Mouse (Mus musculus) kidney, embryonic 16.5 days (tissue): ENCODE data around the gene Pgpep1. TPM values are rescaled to one million over a fixed set of nuclear protein-coding genes. Genes with fewer than 3 reads are reported as not detected.

Experiments used
- ATAC-seq: fragments of 200-750 bp; cut with Nextera tagmentation; 2 replicates; pipeline ENCODE4 v1.8.0; 2017; ENCODE audit warnings: moderate TSS enrichment; ENCODE audit not compliant: low FRiP score, low TSS enrichment
- H3K27ac ChIP-seq: fragments of 300-500 bp; sonication (generic); 2 replicates; pipeline ENCODE4 v1.5.1; 2014; ENCODE audit warnings: low read length
- H3K27me3 ChIP-seq: fragments of 300-500 bp; sonication (generic); 2 replicates; pipeline ENCODE4 v1.6.1; 2014; ENCODE audit warnings: low read length, control low read depth, mixed read lengths; ENCODE audit not compliant: insufficient read depth
- H3K36me3 ChIP-seq: fragments of 300-500 bp; sonication (generic); 2 replicates; pipeline ENCODE4 v1.6.1; 2014; ENCODE audit warnings: low read length, control low read depth, mixed read lengths; ENCODE audit not compliant: insufficient read depth
- H3K4me1 ChIP-seq: fragments of 300-500 bp; sonication (generic); 2 replicates; pipeline ENCODE4 v1.6.1; 2014; ENCODE audit warnings: low read length, control low read depth, mixed read lengths; ENCODE audit not compliant: insufficient read depth
- H3K4me2 ChIP-seq: fragments of 300-500 bp; sonication (generic); replicated peaks from 2 replicates; pipeline ENCODE4 v1.6.1; 2014; ENCODE audit warnings: low read depth, low read length
- H3K4me3 ChIP-seq: fragments of 300-500 bp; sonication (generic); 2 replicates; pipeline ENCODE4 v1.5.1; 2014; ENCODE audit warnings: mild to moderate bottlenecking, low read length
- H3K9ac ChIP-seq: fragments of 300-500 bp; sonication (generic); replicated peaks from 2 replicates; pipeline ENCODE4 v1.6.1; 2014; ENCODE audit warnings: low read length
- H3K9me3 ChIP-seq: fragments of 300-500 bp; sonication (generic); 2 replicates; pipeline ENCODE4 v1.6.1; 2016; ENCODE audit warnings: low read length, control low read depth
- WGBS: fragments of 180-500 bp; shearing (Covaris S2); extraction: QIAGEN DNeasy Blood & Tissue Kit; methylation state at CpG from one replicate; pipeline ENCODE4 v1.1.7; 2014; 5-methylcytosine and 5-hydroxymethylcytosine counted together
- polyA plus RNA-seq: library from polyadenylated mRNA; unstranded; fragments of >200 nt; fragmentation: Nextera tagmentation; extraction: Ambion mirVana; gene quantifications from 2 replicates; pipeline ENCODE4 v1.2.1, GENCODE M21; 2015

Pgpep1 gene
- polyA plus RNA-seq, 1 experiment from 2014 or later = 88.5 TPM

DNA sequence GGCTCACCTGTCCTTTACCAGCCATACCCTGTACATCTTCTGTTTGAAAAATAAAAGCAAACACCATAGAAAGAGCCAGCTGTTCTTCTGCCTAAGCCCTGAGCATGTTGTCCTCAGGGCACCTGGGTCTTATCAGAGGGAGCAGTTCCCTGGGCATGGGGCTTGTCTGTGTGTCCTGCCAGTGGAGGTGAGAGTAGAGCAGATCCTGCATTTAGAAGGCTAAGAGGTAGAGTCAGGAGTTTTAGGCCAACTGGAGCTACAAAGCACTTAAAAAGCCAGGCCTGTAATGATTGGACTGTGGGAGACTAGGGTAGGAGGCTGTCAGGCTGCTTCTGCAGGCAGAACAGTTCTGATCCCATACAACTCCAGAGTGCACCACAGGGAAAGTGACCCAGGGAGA, 18.5 kb upstream of the Pgpep1 start:
- H3K36me3 ChIP-seq = peaks cover 6% of the 10 kb centered on the region
- no peak overlapping the region for H3K9ac ChIP-seq
- no peak overlapping the region for H3K4me3 ChIP-seq
- H3K4me2 ChIP-seq = no peak overlapping the region
- H3K9me3 ChIP-seq = no peaks in the 10 kb centered on the region
- H3K4me1 ChIP-seq = peaks cover 35% of the 10 kb centered on the region
- H3K27me3 ChIP-seq = no peaks in the 10 kb centered on the region
- no peak for ATAC-seq
- H3K27ac ChIP-seq = no peak overlapping the region

DNA sequence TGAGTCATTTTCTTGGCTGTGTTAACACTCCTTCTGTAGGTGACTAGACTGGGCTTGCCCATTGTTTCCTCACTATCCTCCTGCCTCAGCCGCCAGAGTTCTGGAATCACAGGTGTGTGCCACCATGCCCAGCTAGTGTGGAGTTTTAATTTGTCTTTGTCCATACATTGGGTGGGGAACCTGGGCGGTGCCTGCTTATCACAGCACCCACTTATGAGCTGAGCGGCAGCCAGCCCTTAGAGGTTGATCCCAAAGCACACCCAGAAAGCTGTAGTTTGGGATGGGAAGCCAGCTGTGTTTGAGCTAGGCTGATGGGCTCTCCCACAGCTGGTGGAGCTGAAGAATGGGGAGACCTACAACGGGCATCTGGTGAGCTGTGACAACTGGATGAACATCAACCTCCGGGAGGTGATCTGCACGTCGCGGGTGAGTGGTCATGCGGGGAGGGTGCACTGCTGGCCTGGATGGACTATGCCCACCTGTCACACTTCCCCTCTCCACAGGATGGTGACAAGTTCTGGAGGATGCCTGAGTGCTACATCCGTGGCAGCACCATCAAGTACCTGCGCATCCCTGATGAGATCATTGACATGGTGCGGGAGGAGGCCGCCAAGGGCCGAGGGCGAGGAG, 17.4 kb upstream of the Pgpep1 start:
- peaks cover 6% of the 10 kb centered on the region for H3K36me3 ChIP-seq
- 76% methylated on average over 15 of the region's 15 CpGs for WGBS

DNA sequence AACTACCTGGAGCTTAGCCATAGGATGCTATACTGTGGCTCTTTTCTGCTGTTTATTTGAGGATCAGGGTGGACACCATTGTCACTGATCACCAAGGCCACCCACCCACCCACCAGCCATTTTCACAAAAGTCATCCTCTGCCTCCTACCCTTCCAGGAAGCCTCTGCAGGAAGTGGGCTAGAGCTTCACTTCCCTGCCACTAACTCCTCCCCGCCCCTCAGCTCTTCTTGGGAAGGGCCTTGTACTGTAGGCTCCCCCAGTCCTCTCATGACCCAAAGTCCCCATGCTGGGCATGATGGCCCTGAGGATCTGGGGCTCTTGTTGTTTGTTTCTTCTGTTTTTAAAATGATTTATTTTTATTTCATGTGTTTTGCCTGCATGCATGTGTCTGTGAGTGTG, 15.1 kb upstream of the Pgpep1 start:
- no peak overlapping the region for H3K4me2 ChIP-seq
- H3K9me3 ChIP-seq = no peaks in the 10 kb centered on the region
- 84% methylated on average over 1 of the region's 1 CpGs for WGBS
- peaks cover 6% of the 10 kb centered on the region for H3K36me3 ChIP-seq
- H3K4me1 ChIP-seq = peaks cover 46% of the 10 kb centered on the region
- no peaks in the 10 kb centered on the region for H3K27me3 ChIP-seq
- H3K4me3 ChIP-seq = no peak overlapping the region
- H3K9ac ChIP-seq = no peak overlapping the region
- H3K27ac ChIP-seq = peak overlapping the region; percentile 91
- no peak for ATAC-seq

More for the DNA sequence above, 17.4 kb upstream of the Pgpep1 start:
- H3K27ac ChIP-seq = peak overlapping the region; percentile 5; the same call in 1 of the 2 replicates
- H3K9ac ChIP-seq = 0 out of 2 replicates have a peak overlapping the region, but pooled peaks have one; percentile 10
- H3K27me3 ChIP-seq = no peaks in the 10 kb centered on the region
- no peaks in the 10 kb centered on the region for H3K9me3 ChIP-seq
- no peak overlapping the region for H3K4me3 ChIP-seq
- H3K4me1 ChIP-seq = peaks cover 37% of the 10 kb centered on the region
- H3K4me2 ChIP-seq = no peak overlapping the region
- ATAC-seq = no peak

DNA sequence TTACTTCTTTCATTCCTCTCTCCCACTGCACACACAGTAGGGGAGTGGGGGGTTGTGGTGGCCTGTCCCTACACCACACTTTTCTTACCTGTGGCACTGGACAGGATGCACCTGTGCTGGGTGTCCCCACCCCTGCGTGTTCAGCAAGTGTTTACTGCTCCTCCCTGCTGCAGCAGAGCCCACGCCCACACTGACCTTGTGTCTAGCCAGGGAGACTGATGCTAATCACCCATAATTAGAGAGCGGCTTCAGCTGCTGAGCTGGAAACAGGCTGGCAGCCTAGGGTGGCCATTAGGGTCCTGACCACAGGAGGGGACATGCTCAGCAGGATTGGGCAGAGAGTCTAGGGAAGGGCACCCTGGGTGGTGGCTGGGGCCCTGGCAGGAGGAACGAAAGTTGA, 14.5 kb upstream of the Pgpep1 start:
- Histone ChIP-seq H3K27ac (peak overlapping the region; percentile 91), H3K9me3 (no peaks in the 10 kb centered on the region), H3K27me3 (no peaks in the 10 kb centered on the region), H3K4me2 (no peak overlapping the region), H3K36me3 (peaks cover 6% of the 10 kb centered on the region), H3K4me1 (peaks cover 46% of the 10 kb centered on the region), H3K4me3 (no peak overlapping the region), H3K9ac (peak overlapping the region; percentile 68)
- WGBS = 62% methylated on average over 4 of the region's 4 CpGs
- no peak for ATAC-seq

DNA sequence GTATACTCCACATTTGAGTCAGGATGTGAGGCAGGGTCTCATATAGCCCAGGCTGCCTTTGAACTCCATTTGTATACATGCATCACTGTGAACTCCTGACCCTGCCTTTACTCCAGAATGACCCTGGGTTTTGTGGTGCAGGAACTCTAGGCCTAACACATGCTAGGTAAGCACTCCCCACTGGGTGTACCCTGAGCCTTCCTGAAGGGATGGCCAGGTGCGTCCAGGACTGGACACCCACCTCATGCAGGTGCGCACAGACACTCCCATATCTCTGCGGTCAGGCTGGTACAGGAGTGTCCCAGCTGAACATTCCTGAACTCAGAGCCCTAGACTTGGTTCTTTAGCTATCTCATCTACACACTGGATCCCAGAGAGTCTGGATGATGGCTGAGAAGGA, 13.9 kb upstream of the Pgpep1 start:
- peaks cover 46% of the 10 kb centered on the region for H3K4me1 ChIP-seq
- H3K9ac ChIP-seq = peak overlapping the region; percentile 68

DNA sequence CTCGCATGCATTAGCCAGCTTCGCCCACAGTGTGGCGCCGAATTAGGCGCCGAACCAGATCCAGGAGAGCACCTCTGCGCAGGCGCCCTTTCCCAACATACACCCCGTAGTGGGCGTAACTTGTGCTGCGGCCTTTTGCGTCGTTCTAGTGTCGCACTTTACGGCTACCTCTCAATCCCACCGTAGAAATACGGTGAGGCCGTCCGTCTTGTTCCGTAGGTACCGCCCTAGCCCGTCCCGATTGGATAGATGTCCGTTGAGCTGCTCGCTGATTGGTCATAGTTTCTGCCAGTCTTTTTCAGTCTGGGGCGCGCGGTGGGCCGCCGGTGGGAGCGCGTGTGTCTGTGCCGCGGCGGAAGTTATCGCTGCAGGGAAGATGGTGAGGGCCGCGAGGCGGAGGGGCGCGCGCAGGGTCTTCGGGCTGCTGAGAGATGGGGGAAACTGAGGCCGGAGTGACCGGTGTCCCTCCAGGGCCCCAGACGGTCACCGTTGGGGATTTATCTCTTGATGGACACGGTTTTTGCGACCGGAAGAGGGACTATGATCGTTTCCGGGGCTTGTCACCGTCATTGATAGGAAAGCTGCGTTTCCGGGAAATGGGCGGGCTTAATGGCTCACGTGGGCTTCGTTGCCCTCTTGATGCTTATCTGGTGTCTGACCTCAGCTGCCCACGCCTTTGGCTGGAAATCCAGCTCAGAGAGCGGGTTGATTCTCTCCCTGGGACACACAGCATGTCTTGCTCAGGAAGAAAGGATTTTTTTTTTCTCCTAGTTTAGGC, 13.1 kb upstream of the Pgpep1 start, which contains the start of gene Lsm4:
TSS of gene Lsm4 (plus strand) at position 170 of the 778 bp plus-strand sequence.
- WGBS = under 1% methylated on average over 60 of the region's 60 CpGs
- Histone ChIP-seq H3K36me3 (peaks cover 4% of the 10 kb centered on the region), H3K4me1 (peaks cover 46% of the 10 kb centered on the region), H3K9ac (peak within 1 kb of the TSS; percentile 74), H3K4me3 (peak within 1 kb of the TSS; percentile 61), H3K27ac (peak within 1 kb of the TSS; percentile 91), H3K27me3 (no peaks in the 10 kb centered on the region), H3K9me3 (no peaks in the 10 kb centered on the region), H3K4me2 (peak within 1 kb of the TSS; percentile 72)
- ATAC-seq = peak; percentile 97

More for the DNA sequence above, 13.9 kb upstream of the Pgpep1 start:
- WGBS = 83% methylated on average over 3 of the region's 3 CpGs
- peak; percentile 11; the same call in 1 of the 2 replicates for ATAC-seq
- Histone ChIP-seq H3K27me3 (no peaks in the 10 kb centered on the region), H3K4me3 (peak overlapping the region; percentile 61), H3K27ac (peak overlapping the region; percentile 91), H3K4me2 (peak overlapping the region; percentile 72), H3K9me3 (no peaks in the 10 kb centered on the region), H3K36me3 (peaks cover 6% of the 10 kb centered on the region)

DNA sequence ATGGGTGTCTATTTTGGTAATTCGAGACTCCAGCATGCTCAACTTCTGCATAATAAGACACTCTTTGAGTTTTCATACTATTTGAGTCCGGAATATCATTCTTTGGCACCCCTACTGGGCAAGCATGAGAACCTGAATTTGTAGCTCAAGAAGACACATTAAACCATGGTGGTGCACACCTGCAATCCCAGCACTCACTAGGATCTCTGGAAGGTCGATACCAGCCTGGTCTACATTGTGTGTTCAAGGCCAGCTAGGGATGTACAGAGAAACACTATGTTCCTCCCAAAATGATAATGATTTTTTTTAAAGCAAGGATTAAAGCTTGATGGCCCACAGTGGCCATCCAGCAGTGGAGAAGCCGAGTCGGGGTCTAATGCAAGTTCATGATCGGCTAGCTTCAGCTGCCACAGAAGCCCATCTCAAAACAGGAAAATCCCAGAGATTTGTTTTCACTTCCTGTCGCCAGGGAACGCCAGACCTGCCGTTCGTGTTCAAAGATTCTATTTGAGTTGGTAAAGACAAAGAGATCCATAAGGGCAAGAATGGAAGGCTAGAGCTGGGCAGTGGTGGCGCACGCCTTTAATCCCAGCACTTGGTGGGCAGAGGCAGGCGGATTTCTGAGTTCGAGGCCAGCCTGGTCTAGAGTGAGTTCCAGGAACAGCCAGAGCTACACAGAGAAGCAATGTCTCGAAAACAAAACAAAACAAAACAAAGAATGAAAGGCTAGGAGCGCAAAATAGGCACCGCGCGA, 12.3 kb upstream of the Pgpep1 start:
- no peaks in the 10 kb centered on the region for H3K9me3 ChIP-seq
- no peak; the same call in 1 of the 2 replicates for ATAC-seq
- peak overlapping the region; percentile 61 for H3K4me3 ChIP-seq
- H3K27ac ChIP-seq = peak overlapping the region; percentile 80
- 37% methylated on average over 19 of the region's 19 CpGs for WGBS
- peak overlapping the region; percentile 49 for H3K4me2 ChIP-seq
- peaks cover 40% of the 10 kb centered on the region for H3K4me1 ChIP-seq
- H3K27me3 ChIP-seq = no peaks in the 10 kb centered on the region
- no peaks in the 10 kb centered on the region for H3K36me3 ChIP-seq
- peak overlapping the region; percentile 74 for H3K9ac ChIP-seq

DNA sequence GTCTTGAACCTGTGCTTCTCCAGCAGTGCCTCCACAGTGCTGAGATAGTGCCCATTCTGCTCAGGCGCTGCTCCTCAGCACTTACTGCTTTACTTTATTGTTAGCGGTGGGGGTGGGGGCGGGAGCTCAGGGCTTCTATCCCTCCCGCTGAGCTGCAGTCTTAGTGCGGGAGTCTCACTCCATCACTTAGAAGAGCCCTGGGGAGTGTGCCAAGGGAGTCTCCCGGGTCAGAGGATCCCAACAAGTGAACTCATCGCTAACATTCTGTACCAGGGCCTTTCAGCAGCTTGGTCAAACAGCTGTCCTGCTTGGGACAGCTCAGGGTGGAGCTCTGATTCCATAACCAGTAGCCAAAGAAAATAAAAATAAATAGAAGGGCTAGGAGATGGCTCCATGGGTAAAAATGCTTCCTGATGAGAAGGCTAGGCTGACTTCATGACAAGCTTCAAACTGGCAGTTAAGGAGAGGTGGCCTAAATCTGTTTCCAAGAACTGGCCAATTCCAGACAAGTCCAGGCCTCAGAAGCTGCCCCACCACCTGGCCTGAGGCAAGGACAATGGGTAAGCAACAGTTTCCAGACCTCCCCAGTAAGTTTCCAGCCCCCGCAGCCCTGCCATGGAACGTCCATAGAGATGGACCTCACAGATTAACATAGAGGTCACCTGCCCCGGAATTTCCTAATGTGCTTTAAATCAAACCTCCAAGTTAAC, 11.6 kb upstream of the Pgpep1 start:
- ATAC-seq = no peak
- Histone ChIP-seq H3K4me3 (no peak overlapping the region), H3K27ac (peak overlapping the region; percentile 80; the same call in 1 of the 2 replicates), H3K4me1 (peaks cover 34% of the 10 kb centered on the region), H3K9ac (no peak overlapping the region), H3K4me2 (no peak overlapping the region), H3K36me3 (no peaks in the 10 kb centered on the region), H3K27me3 (no peaks in the 10 kb centered on the region), H3K9me3 (no peaks in the 10 kb centered on the region)
- 62% methylated on average over 10 of the region's 10 CpGs for WGBS

DNA sequence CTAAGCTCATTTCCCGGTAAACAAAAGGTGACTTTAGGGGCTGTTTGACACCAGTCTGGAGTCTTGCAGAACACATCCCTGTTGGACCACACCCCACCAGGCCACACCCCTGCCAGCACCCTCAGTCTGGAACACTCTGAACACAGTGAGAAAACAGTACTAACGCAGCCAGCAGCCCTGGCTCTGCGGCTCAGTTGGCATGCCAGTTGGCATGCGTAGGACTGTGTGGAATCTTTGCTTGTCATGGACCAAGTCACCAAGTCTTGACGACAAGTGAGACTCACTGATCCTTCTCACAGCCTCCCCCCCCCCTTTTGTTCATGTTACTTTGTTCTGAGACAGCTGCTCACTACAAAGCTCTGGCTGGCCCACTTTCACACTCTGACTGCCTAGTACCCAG, 6.9 kb upstream of the Pgpep1 start:
- WGBS = 64% methylated on average over 5 of the region's 5 CpGs
- ATAC-seq = no peak
- no peaks in the 10 kb centered on the region for H3K9me3 ChIP-seq
- H3K4me1 ChIP-seq = peaks cover 12% of the 10 kb centered on the region; the same call in 1 of the 2 replicates
- H3K9ac ChIP-seq = no peak overlapping the region
- no peaks in the 10 kb centered on the region for H3K36me3 ChIP-seq
- H3K27me3 ChIP-seq = no peaks in the 10 kb centered on the region
- no peak overlapping the region for H3K4me3 ChIP-seq
- no peak overlapping the region for H3K27ac ChIP-seq
- H3K4me2 ChIP-seq = no peak overlapping the region
